Mouse (Mus musculus) c-Kit-positive CD71-positive TER-119-positive erythroid progenitor cells, embryonic 14.5 days (primary cell): ENCODE measurements around the gene Vegfc.

ENCODE experiments used
- DNase-seq: peaks from one replicate; pipeline ENCODE4 v3.0.0-alpha.2; 2013; ENCODE audit warnings: low spot score

Vegfc gene

GRCm38 (mm10) chr8:54185927-54186326 lies 108.5 kb downstream of the Vegfc start:
- DNase-seq = no peak

DNA sequence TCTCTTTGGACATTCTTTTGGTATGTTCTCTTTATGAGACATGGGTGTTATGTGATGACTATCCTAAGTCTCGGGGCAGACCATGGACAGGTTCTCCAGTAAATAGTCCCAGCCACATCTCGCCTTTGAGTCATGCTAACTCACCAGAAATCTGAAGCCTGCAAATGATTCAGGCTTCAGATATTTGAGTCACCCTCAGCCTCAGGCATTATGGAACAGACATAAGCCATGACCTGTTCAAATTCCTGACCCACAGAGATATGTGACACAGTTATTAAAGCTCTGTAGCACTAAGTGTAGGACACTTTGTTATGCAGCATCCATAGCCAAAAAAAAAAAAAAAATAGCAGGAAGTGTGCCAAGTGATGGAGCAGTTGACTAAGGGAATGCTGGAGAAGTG lies 138.8 kb downstream of the Vegfc start:
- DNase-seq = no peak

DNA sequence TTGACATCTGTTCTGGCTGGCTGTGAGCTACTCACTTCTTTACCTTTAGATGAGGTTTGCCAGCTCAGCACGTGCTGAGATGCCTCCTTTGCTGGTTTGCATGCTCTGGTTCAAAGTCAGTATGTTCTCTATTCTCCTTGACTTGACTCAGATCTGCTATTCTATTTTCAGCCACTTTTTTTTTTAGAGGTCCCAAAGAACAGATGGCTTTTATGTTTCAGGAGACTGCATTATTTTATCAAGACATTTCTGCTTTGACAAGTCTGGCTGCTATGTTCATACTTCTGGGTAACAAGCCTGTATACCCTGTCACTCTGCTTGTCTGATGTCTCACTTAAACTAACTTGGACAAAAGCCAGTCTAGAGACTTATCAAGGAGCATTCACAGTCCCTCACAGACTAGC lies 151.4 kb downstream of the Vegfc start:
- no peak for DNase-seq

DNA sequence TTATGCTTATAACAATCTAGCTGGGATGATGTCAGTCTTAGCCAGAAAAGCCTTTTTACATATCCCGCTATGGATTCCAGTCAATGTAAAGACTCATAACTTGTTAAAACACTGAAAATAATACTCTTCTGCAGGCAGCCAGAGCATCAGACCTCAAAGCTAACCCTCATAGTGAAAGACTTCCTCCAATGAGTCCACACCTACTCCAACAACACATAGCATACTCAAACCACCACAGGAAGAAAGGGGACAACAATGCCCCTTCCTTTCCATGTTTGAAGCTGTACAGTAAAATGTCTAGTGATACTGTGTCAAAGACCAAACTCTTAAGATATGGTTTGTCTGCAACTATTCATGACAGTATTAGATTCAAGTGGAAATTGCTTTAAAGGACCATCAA lies 153.2 kb downstream of the Vegfc start:
- DNase-seq = no peak

- no peak for DNase-seq
These were observed 155.9 kb downstream of the Vegfc start for GRCm38 (mm10) chr8:54233316-54233715.
